Mouse (Mus musculus) CH12F3 (cell line): ENCODE data around the gene Tbx20.

ENCODE experiments used
- in situ Hi-C: fragments of 300-500 bp; cut with MboI; formaldehyde crosslinking; loops from 2 replicates; pipeline ENCODE4 v1.14.3; 2020; ENCODE audit warnings: low sequenced_read_pairs

Tbx20 gene

GRCm38 (mm10) chr9:24769611-24770010 is 4.5 kb downstream of the Tbx20 start:
- in situ Hi-C loops = no loop called here

- in situ Hi-C loops = no loop called here
Observed at GRCm38 (mm10) chr9:24767056-24767455, 7.0 kb downstream of the Tbx20 start.

GRCm38 (mm10) chr9:24765572-24765971 is 8.5 kb downstream of the Tbx20 start:
- in situ Hi-C loops = no loop called here

DNA sequence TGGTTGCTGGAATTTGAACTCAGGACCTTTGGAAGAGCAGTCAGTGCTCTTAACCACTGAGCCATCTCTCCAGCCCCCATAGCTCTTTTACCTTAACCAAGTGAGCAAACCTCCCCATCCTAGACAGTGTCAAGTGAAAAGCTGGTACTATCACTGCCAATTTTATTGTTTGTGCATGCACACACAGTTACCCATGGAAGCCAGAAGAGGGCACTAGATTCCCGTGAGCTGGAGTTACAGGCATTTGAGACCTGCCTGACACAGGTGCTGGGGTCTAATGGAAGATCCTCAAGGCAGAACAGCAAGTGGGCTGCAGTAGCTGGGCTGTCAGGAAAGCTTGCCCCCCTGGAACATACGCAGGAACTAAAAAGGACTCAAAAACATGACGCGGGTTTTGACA is 13.6 kb downstream of the Tbx20 start:
- in situ Hi-C loops = no loop called here

DNA sequence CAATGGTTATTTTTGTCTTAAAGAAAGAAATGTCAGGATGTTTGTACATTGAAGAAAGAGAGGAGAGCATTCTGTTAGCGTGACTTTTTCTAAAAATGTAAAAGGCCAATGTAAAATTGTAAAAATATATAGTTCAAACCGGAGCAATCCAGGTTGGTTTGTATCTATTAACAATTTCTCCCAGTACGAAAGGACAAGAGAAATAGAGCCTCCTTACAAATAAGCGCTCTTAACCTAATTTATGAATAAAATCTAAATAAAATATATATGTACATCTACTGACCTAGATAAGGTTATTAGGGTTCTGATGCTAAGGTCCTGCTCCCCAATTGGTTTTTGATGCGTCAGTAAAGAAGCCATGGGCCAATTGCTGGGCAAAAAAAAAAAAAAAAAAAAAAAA is 29.1 kb downstream of the Tbx20 start:
- in situ Hi-C loops = no loop called here

- in situ Hi-C loops = no loop called here
Observed at GRCm38 (mm10) chr9:24701246-24701645, 72.9 kb downstream of the Tbx20 start.

DNA sequence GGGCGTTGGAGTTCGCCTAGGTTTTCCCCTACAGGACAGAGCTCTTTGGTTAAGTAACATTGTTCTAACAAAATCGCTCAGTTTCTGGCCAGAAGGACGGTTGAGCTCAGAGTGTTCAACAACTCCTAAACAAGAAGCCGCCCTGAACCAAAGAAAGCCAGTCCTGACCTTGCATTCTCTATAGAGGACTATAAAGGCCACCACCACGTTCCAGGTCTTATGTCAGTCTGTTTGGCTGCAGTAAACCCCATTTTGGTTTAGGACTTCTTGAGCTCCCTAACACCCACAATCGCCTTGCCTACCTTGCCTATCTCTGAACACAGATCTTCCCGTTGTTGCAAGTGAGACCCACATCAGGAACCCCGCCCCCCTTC is 77.7 kb downstream of the Tbx20 start:
- in situ Hi-C loops = no loop called here

DNA sequence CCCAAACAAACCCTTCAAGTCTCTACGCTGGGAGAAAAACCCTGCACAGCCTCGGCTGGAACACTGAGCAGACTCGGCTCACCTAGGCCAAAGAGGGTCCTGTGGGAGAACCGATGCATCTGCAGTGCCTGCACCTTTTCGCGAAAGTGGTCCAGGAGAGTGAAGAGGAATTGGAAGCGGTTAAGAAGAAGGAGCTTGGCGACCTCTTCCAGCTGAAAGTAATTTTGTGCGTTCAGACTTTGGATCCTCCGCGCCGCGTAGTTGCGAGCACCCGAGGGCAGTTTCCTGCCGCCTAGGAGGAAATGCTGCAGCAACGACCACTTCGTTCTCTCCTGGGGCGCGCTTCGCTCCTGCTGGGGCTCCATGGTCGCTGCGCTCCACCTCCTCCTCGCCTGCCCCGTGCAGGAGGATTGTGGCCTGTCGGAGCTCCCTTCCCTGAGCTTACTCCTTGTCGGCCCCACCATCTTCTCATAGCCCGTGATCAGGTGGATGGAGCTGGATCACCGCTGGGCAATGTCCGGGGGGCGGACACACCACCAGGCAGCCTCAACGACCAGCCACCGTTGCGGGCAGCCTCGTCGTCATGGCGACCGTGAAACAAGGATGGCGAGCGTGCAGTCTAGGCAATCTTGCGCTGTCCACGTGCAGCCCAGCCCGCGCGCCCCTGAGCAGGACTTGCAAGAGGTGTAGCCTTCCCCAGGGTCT is 78.3 kb downstream of the Tbx20 start, which contains the start of gene Dpy19l2:
Gene Dpy19l2, minus strand, starts transcription at position 594 of the 705 bp plus-strand sequence.
- in situ Hi-C loops = no loop called here
